ENCODE assay signal across 17 mouse cellular contexts in genomic region chr9:108146451-108146850, GRCm38 (mm10). TPM values are rescaled to one million over a fixed set of nuclear protein-coding genes. Genes with fewer than 3 reads are reported as not detected.
DNase-seq lines count a peak whose midpoint lies in the region; ATAC-seq and TF ChIP-seq lines count a peak whose summit lies in the region.
"Had no signal": no experiment of that assay in that cellular context is flagged by ENCODE, and none has a peak within 500 bp of the region (broad histone marks: within the 10 kb centered on the region; RNA-seq: fewer than 3 reads in every experiment).

No protein-coding gene starts in this region.

- H3K27ac ChIP-seq in liver, embryonic 12.5 days, result no peak overlapping the region
- no peak overlapping the region for H3K27ac ChIP-seq in heart, adult 2 months
- H3K27ac ChIP-seq: embryonic facial prominence, embryonic 13.5 days; forebrain, embryonic 12.5 days; gastrocnemius, adult 2 months; heart, embryonic 15.5 days; hindbrain, postnatal 0 days; kidney, postnatal 0 days; liver, embryonic 14.5 days had no signal

- peak; percentile 34 for DNase-seq in A20 (ENCODE audit: low read depth, low spot score)
- DNase-seq in CD4-positive, CD25-positive, alpha-beta regulatory T cell, adult 2 months (ENCODE audit: low read depth, low spot score), result peak; percentile 70
- DNase-seq in cerebellum, adult 9-11 months, result peak; percentile 84
- DNase-seq in kidney, postnatal 10 days, result no peak
- DNase-seq in heart, adult 2 months, result no peak
- no peak for DNase-seq in gastrocnemius, postnatal 25 days
- DNase-seq: adrenal gland, adult 8-10 months; gastrocnemius, adult 2 months had no signal

- no peak overlapping the region for H3K9ac ChIP-seq in liver, embryonic 12.5 days
- H3K9ac ChIP-seq in heart, adult 2 months (ENCODE audit: low read depth, low read length), result no peak overlapping the region
- H3K9ac ChIP-seq: embryonic facial prominence, embryonic 13.5 days; forebrain, embryonic 12.5 days; heart, embryonic 15.5 days; liver, embryonic 14.5 days had no signal

- H3K79me2 ChIP-seq in heart, adult 2 months (replicated peaks; ENCODE audit: control insufficient read depth, insufficient read depth, low read length), result no peaks in the 10 kb centered on the region

- H3K4me1 ChIP-seq in liver, embryonic 12.5 days, result no peaks in the 10 kb centered on the region
- H3K4me1 ChIP-seq in heart, adult 2 months (ENCODE audit: control insufficient read depth, insufficient read depth, low read length), result no peaks in the 10 kb centered on the region
- H3K4me1 ChIP-seq: embryonic facial prominence, embryonic 13.5 days; heart, embryonic 15.5 days had no signal

- H3K36me3 ChIP-seq in liver, embryonic 12.5 days, result no peaks in the 10 kb centered on the region
- no peaks in the 10 kb centered on the region for H3K36me3 ChIP-seq in heart, adult 2 months (ENCODE audit: control insufficient read depth, insufficient read depth, low read length)
- H3K36me3 ChIP-seq: embryonic facial prominence, embryonic 13.5 days; forebrain, embryonic 12.5 days; heart, embryonic 15.5 days had no signal

- intact Hi-C loops in heart, adult 2 months (cut with DNase I), result no loop called here

- TF ChIP-seq CTCF in heart, adult 2 months (IDR thresholded peaks at IDR 0.05), result no peak

- H3K27me3 ChIP-seq in liver, embryonic 12.5 days (replicated peaks), result no peaks in the 10 kb centered on the region; the same call in 1 of the 2 replicates
- H3K27me3 ChIP-seq in heart, adult 2 months (ENCODE audit: control insufficient read depth, insufficient read depth, low read length), result no peaks in the 10 kb centered on the region
- H3K27me3 ChIP-seq: embryonic facial prominence, embryonic 13.5 days; forebrain, embryonic 12.5 days; heart, embryonic 15.5 days had no signal

- ATAC-seq in neutrophil, adult 5-6 weeks (ENCODE audit: extremely low read depth, insufficient number of reproducible peaks, low FRiP score, poor library complexity, severe bottlenecking), result peak; percentile 7; the same call in 1 of the 2 replicates
- no peak for ATAC-seq in liver, embryonic 12.5 days
- ATAC-seq: hindbrain, postnatal 0 days had no signal

- TF ChIP-seq POLR2A in heart, adult 2 months (IDR thresholded peaks at IDR 0.05; ENCODE audit: insufficient read depth, low read depth, low read length), result no peak

- H3K9me3 ChIP-seq in liver, embryonic 12.5 days (replicated peaks), result no peaks in the 10 kb centered on the region
- H3K9me3 ChIP-seq: embryonic facial prominence, embryonic 13.5 days; forebrain, embryonic 12.5 days; heart, embryonic 15.5 days had no signal

- WGBS in liver, embryonic 12.5 days (ENCODE audit: insufficient replicate concordance), result 48% methylated on average over 4 of the region's 4 CpGs
- WGBS in heart, adult 2 months, result 53% methylated on average over 4 of the region's 4 CpGs

- H3K4me2 ChIP-seq in liver, embryonic 12.5 days, result no peak overlapping the region
- H3K4me2 ChIP-seq: embryonic facial prominence, embryonic 13.5 days; forebrain, embryonic 12.5 days; heart, embryonic 15.5 days had no signal

- no peak overlapping the region for H3K4me3 ChIP-seq in liver, embryonic 12.5 days
- H3K4me3 ChIP-seq in heart, adult 2 months, result no peak overlapping the region
- H3K4me3 ChIP-seq: embryonic facial prominence, embryonic 13.5 days; forebrain, embryonic 12.5 days; gastrocnemius, adult 2 months; heart, embryonic 15.5 days; myocyte had no signal

- no peak for TF ChIP-seq EP300 in heart, adult 2 months (IDR thresholded peaks at IDR 0.05; ENCODE audit: insufficient read depth, low read depth, low read length)

RNA-seq across cellular contexts. Expression of gene Bsn, which starts 43.7 kb away (rescaled TPM):
- 0.12 and 0.23 TPM in 2 replicates for total RNA-seq in neutrophil, adult 5-6 weeks (2017)
- 2.8 and 3.0 TPM in 2 replicates for polyA plus RNA-seq in liver, embryonic 12.5 days (2016; fragmentation: Nextera tagmentation; extraction: Ambion mirVana)
- total RNA-seq in heart, adult 2 months (2021), result under 1 TPM; 0.03 to 0.05 TPM
- polyA plus RNA-seq in heart, adult 2 months (2012; rRNA removed), result 0.06 and 0.10 TPM in 2 replicates
- under 1 TPM; 0.05 to 0.08 TPM for total RNA-seq in gastrocnemius, postnatal 25 days (2021)

RNA-seq across cellular contexts. Expression of gene Apeh, which starts 52.0 kb away (rescaled TPM):
- 74.5 and 116 TPM in 2 replicates for total RNA-seq in neutrophil, adult 5-6 weeks (2017)
- polyA plus RNA-seq in liver, embryonic 12.5 days (2016; fragmentation: Nextera tagmentation; extraction: Ambion mirVana), result 199 and 215 TPM in 2 replicates
- total RNA-seq in heart, adult 2 months (2021), result 10 to 100 TPM; 37.6 to 39.3 TPM
- polyA plus RNA-seq in heart, adult 2 months (2012; rRNA removed), result 58.0 and 92.7 TPM in 2 replicates
- total RNA-seq in gastrocnemius, postnatal 25 days (2021), result 10 to 100 TPM; 32.9 to 34.4 TPM

Comparison
In these comparisons a context has a peak if more than half of its experiments do, and no peak if none do; other contexts are left out.
1. DNase-seq: peak in A20 (single experiment), CD4-positive, CD25-positive, alpha-beta regulatory T cell, adult 2 months (single experiment) and cerebellum, adult 9-11 months (single experiment); none in kidney, postnatal 10 days (single experiment), heart, adult 2 months (0 of 2) and gastrocnemius, postnatal 25 days (single experiment).